Mouse (Mus musculus): ENCODE data around the gene Spdye4c.

DNA sequence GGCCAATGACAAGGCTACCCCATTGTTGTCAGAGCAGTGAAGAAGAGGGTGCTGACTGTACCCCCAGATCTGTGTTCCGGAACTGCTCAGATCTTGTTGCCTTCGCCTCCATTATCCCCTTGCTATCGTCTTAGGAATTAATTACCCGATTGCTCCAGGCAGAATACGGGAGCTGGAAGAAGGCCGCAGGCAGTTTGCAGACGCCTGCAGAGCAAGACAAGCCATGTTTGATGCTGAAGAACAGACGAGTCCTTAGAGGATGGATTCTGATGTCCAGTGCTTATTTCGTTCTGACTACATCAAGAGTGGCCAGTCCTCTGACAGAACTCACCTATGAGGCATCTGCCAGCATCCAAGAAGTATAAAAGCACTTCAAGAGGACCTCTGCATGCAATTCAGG, 35.9 kb upstream of the Spdye4c start:
- TF ChIP-seq CTCF (IDR thresholded peaks at IDR 0.05; ENCODE audit: control insufficient read depth, insufficient read depth, insufficient read length): no peak
- TF ChIP-seq USF1 (IDR thresholded peaks at IDR 0.05; ENCODE audit: low read depth): no peak
- no peak for TF ChIP-seq MAX (IDR thresholded peaks at IDR 0.05)
- no peak for TF ChIP-seq MYOG (IDR thresholded peaks at IDR 0.05; ENCODE audit: control insufficient read depth, extremely low read depth, insufficient read length)
- TF ChIP-seq CEBPB (IDR thresholded peaks at IDR 0.05; ENCODE audit: low read depth): no peak
- no peak for TF ChIP-seq MYOD1 (IDR thresholded peaks at IDR 0.05; ENCODE audit: control insufficient read depth, insufficient read length, low read depth)
- TF ChIP-seq FOSL1 (IDR thresholded peaks at IDR 0.05; ENCODE audit: insufficient read depth, low read length, poor library complexity, severe bottlenecking): no peak
